Mouse (Mus musculus) mouse trophoblast stem cell (cell line): ENCODE results near the gene Insig2.

Source experiments
- in situ Hi-C, 2 experiments: fragments of 300-500 bp; cut with MseI, MboI; formaldehyde crosslinking; loops; 2 replicates in 1 of 2; 3 replicates in 1 of 2; pipeline ENCODE4 v1.15.1; 2025

The Insig2 gene

GRCm38 (mm10) chr1:121326591-121327343 is 5.6 kb downstream of the Insig2 start:
- in situ Hi-C loops, result no loop called here

- in situ Hi-C loops, result no loop called here
These were observed 8.9 kb downstream of the Insig2 start for GRCm38 (mm10) chr1:121323501-121323900.

DNA sequence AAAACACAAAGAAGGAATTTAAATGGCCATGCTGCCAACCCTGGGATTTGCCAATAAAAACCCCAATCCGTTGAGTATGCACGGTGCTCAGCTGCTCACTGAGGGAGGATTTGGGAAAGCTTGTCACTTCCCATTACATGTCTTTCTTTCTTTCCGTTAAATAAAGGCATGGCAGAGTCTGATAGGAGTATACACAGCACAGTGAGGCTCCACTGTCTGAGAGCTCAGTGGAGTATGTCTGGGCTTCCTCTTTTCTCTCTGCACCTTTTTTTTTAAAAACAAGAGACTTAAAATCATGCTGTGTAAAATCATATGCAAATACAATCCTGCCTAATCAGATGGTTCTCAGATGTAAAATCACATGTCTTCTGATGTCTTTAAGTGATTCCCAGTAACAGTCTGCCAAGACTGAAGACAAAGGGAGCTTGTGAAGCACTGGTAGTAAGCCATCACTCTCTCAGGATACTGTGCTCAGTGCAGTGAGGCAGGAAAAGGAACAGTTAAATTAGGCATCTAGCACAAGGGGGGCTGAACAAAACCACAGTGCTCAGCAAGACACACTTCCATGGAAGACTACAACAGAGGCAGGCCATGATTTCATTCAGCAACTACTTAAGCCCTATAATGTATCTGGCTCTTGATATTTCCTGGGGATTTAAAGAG is 17.5 kb downstream of the Insig2 start:
- in situ Hi-C loops, result no loop called here

- in situ Hi-C loops, result no loop called here
These were observed 19.2 kb downstream of the Insig2 start for GRCm38 (mm10) chr1:121313181-121313580.

DNA sequence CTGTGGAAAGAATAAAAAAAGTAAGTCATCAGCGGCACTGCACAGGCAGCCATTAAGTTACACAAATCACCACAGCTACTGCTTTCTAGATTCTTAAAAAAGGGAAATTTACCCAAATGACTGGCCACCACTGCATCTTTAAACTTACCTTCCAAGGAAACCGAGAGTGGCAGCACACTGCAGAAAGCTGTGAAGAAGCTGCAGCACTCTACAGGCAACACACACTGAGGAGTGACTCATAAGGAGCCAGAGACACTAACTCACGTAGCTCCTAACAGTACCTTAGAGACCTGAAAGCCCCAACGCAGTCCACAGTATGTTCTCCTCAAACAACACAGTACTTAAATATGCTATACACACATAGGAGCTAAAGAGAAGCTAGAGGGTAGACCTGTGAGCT is 20.1 kb downstream of the Insig2 start:
- in situ Hi-C loops, result no loop called here

- in situ Hi-C loops, result no loop called here
These were observed 35.6 kb downstream of the Insig2 start for GRCm38 (mm10) chr1:121296717-121297255.

DNA sequence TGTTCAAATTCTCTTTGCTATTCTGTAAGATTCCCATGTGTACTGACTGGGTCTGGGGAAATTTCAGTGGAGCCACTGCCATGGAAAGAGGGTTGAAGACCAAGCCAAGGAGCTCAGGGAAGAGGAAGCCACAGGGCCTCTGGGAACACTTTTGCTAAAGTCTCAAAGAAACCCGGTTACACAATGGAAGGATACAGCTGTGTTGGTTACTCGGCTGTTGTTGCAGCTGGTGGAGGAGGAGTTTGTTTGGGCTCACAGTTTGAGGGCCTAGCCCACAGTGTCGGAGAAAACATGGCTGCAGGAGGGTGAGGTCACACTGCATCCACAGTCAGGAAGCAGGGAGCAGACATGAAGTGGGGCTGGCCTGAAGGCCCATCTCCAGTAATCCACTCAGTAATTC is 38.8 kb downstream of the Insig2 start:
- in situ Hi-C loops, result no loop called here

DNA sequence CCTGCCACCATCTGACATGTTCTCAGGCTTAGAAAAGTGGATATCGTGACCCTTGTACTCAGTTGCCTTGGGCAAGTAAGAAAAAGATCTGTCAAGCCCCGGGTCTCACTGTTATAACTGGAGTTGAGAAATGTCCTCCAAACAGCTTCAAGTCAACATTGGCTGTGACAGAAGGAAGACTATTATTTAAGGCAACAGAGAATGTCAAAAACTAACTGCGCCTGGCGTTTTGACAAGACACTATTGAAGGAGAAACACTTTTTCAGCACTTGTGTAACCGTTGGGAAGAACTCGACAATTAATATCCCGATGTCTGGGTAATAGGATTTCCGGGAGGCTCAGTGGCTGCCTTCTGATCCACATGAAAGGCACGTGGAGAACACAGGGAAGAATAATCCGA is 41.5 kb downstream of the Insig2 start:
- in situ Hi-C loops, result no loop called here

GRCm38 (mm10) chr1:121290340-121290739 is 42.0 kb downstream of the Insig2 start:
- in situ Hi-C loops, result no loop called here

DNA sequence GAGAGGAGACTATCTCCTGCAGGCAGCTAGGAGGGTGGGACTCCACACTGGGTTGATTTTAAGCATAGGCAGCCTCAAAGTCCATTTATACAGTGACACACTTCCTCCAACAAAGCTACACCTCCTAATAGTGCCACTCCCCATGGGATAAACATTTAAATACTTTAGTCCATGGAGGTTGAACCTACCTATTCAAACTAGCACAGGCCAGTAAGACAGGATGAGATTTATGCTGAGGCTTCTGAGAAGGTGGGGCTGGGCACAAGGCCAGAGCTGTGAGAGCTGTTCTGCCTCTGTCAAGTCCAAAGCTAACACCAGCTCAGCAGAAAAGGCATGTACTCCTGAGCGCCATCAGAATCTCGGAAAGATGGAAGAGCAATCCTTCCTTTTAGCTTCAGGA is 48.2 kb downstream of the Insig2 start:
- in situ Hi-C loops, result no loop called here

GRCm38 (mm10) chr1:121280501-121280900 is 51.9 kb downstream of the Insig2 start:
- in situ Hi-C loops, result no loop called here

GRCm38 (mm10) chr1:121278370-121278769 is 54.0 kb downstream of the Insig2 start:
- in situ Hi-C loops, result no loop called here

DNA sequence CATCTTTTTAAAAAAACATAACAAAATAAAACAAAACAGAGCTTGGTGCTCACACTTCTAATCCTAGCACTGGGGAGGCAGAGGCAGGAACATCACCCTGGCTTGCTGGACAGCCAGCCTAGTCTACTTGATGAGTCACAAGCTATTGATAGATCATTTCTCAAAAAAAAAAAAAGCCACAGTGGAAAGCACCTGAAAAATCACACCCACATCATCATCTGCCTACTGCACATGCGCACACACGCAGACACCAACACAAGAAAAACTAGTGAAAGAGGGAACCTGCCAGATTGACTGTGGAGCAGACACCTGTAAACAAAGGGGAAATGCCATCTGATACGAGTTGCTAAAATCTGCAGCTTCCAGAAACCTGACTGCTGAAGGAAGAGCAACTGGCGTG is 54.9 kb downstream of the Insig2 start:
- in situ Hi-C loops, result no loop called here

GRCm38 (mm10) chr1:121275961-121276506 is 56.4 kb downstream of the Insig2 start:
- in situ Hi-C loops, result no loop called here

DNA sequence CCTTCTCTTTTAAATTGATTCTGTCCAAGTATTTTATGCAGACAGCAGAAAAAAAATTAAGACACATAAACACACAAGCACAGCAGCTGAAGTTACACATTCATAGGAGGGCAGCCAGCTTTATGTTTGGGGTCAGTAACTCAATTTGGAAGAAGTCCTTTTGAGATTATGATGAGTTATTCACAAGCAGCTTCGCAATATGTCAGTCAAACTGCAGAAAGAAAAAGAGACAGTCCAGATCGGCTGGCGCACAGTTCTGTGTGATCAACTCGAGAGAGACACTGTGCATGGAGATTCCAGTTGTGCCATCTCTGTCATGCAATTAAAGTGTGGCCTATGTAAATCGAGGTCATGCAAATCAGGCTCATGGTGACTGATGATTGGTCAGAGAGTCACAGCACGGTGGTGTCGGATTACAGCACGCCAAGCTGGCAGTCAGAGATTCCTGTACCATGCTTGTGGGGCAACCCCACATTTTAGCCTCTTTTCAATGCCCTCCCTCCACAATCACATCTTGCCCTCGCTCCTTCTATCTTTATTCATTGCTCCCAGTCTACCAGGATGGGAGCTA is 72.1 kb downstream of the Insig2 start:
- in situ Hi-C loops, result no loop called here
